Mouse (Mus musculus) left cerebral cortex, adult 8-10 months (tissue): ENCODE results near the gene 1700123O20Rik. TPM values are rescaled to one million over a fixed set of nuclear protein-coding genes. Genes with fewer than 3 reads are reported as not detected.

Experiments
- DNase-seq, 2 experiments: peaks; one replicate each; pipeline ENCODE4 v3.0.0; 2022; ENCODE audit warnings: low spot score in 2 of 2
- total RNA-seq, 4 experiments: library from RNA; stranded (reverse); gene quantifications; 2 replicates each; pipeline ENCODE4 v1.2.4; 2022

1700123O20Rik gene
- total RNA-seq, 4 experiments from 2014 or later = 17.0 to 22.4 (median 19.2) TPM

- no peak for DNase-seq
Measured at GRCm38 (mm10) chr14:54676290-54676689, 9.7 kb upstream of the 1700123O20Rik start.

GRCm38 (mm10) chr14:54678657-54679304, 7.2 kb upstream of the 1700123O20Rik start:
- no peak for DNase-seq

- DNase-seq = no peak
Measured at GRCm38 (mm10) chr14:54682396-54682795, 3.6 kb upstream of the 1700123O20Rik start.

GRCm38 (mm10) chr14:54685471-54685870, 545 bp upstream of the 1700123O20Rik start:
- DNase-seq = no peak

- peak; percentile 99 to 100 for DNase-seq
Measured at GRCm38 (mm10) chr14:54686522-54687143, 617 bp downstream of the 1700123O20Rik start, which contains the start of gene Acin1. Acin1 (minus strand) TSS chr14:54686931.

GRCm38 (mm10) chr14:54687251-54687650, 1.2 kb downstream of the 1700123O20Rik start:
- no peak for DNase-seq

- no peak for DNase-seq
Measured at GRCm38 (mm10) chr14:54695042-54695441, 9.0 kb downstream of the 1700123O20Rik start.

GRCm38 (mm10) chr14:54696752-54697151, 10.7 kb downstream of the 1700123O20Rik start:
- DNase-seq = no peak

GRCm38 (mm10) chr14:54698733-54699132, 12.7 kb downstream of the 1700123O20Rik start, which contains the start of gene Gm29776:
Gm29776 (minus strand) TSS chr14:54698833.
- DNase-seq = no peak

GRCm38 (mm10) chr14:54699586-54699985, 13.6 kb downstream of the 1700123O20Rik start:
- no peak for DNase-seq

GRCm38 (mm10) chr14:54701298-54701697, 15.3 kb downstream of the 1700123O20Rik start:
- DNase-seq = peak in 1 of 2 experiments; percentile 59

- no peak for DNase-seq
Measured at GRCm38 (mm10) chr14:54703207-54703606, 17.2 kb downstream of the 1700123O20Rik start.

GRCm38 (mm10) chr14:54705844-54706243, 19.8 kb downstream of the 1700123O20Rik start:
- DNase-seq = no peak

GRCm38 (mm10) chr14:54706589-54707320, 20.7 kb downstream of the 1700123O20Rik start:
- DNase-seq = no peak

GRCm38 (mm10) chr14:54709054-54709453, 23.0 kb downstream of the 1700123O20Rik start:
- no peak for DNase-seq

GRCm38 (mm10) chr14:54712074-54712473, 26.1 kb downstream of the 1700123O20Rik start, which contains the start of gene Cebpe:
Cebpe (minus strand) TSS chr14:54712174.
- DNase-seq = no peak

- no peak for DNase-seq
Measured at GRCm38 (mm10) chr14:54712861-54713260, 26.8 kb downstream of the 1700123O20Rik start.

- peak; percentile 63 to 65 for DNase-seq
Measured at GRCm38 (mm10) chr14:54714121-54714520, 28.1 kb downstream of the 1700123O20Rik start.

GRCm38 (mm10) chr14:54714617-54715081, 28.6 kb downstream of the 1700123O20Rik start:
- peak; percentile 25 to 39 for DNase-seq

GRCm38 (mm10) chr14:54715402-54715801, 29.4 kb downstream of the 1700123O20Rik start:
- DNase-seq = no peak

GRCm38 (mm10) chr14:54720041-54720440, 34.0 kb downstream of the 1700123O20Rik start:
- no peak for DNase-seq
